Mouse (Mus musculus) CH12.LX (cell line): ENCODE data around the gene Enpp6. TPM values are rescaled to one million over a fixed set of nuclear protein-coding genes. Genes with fewer than 3 reads are reported as not detected.

Experiments
- DNase-seq: peaks from one replicate; pipeline ENCODE4 v3.0.0-alpha.2; 2013; ENCODE audit errors: extremely low read depth
- H3K27ac ChIP-seq: 2 replicates; pipeline ENCODE4 v1.5.1; 2012; ENCODE audit warnings: low read depth, mild to moderate bottlenecking, control low read depth, moderate library complexity; ENCODE audit not compliant: insufficient read depth
- H3K27me3 ChIP-seq: replicated peaks from 2 replicates; pipeline ENCODE3; 2012; ENCODE audit warnings: inconsistent platforms
- H3K36me3 ChIP-seq, 2 experiments: replicated peaks in 1 of 2; 2 replicates each; pipeline versions ENCODE3 to v1.6.1; 2012; ENCODE audit warnings: inconsistent platforms in 1 of 2, low read length in 1 of 2, mild to moderate bottlenecking in 1 of 2, mixed read lengths in 1 of 2, moderate library complexity in 1 of 2; ENCODE audit not compliant: control insufficient read depth in 1 of 2, insufficient read depth in 1 of 2
- H3K4me1 ChIP-seq, 2 experiments: 2 replicates each; pipeline ENCODE4 v1.6.1; 2012; ENCODE audit warnings: inconsistent platforms in 1 of 2, moderate library complexity in 1 of 2; ENCODE audit not compliant: insufficient read depth in 2 of 2, control insufficient read depth in 1 of 2
- H3K4me2 ChIP-seq: 2 replicates; pipeline ENCODE4 v1.6.1; 2012; ENCODE audit warnings: low read depth, mild to moderate bottlenecking, control low read depth; ENCODE audit not compliant: poor library complexity, insufficient read depth, severe bottlenecking
- H3K4me3 ChIP-seq, 3 experiments: fragments of 150-350 bp in 1 of 3; sonication (generic) in 1 of 3; replicated peaks in 1 of 3; 2 replicates each; pipeline versions ENCODE3 to v1.5.1; 2011 to 2012; ENCODE audit warnings: low read depth in 2 of 3, low read length in 2 of 3, mild to moderate bottlenecking in 2 of 3, moderate library complexity in 2 of 3, control low read depth in 1 of 3, improper control_type of control experiment in 1 of 3, inconsistent platforms in 1 of 3, mixed read lengths in 1 of 3; ENCODE audit not compliant: poor library complexity in 1 of 3
- H3K79me2 ChIP-seq: replicated peaks from 2 replicates; pipeline ENCODE4 v1.6.1; 2012; ENCODE audit warnings: mild to moderate bottlenecking, moderate library complexity; ENCODE audit not compliant: control insufficient read depth, poor library complexity, insufficient read depth, severe bottlenecking; ENCODE audit errors: extremely low read depth
- H3K9ac ChIP-seq: 2 replicates; pipeline ENCODE4 v1.6.1; 2012; ENCODE audit warnings: low read depth, mild to moderate bottlenecking, control low read depth, moderate library complexity; ENCODE audit not compliant: insufficient read depth
- H3K9me3 ChIP-seq: replicated peaks from 2 replicates; pipeline ENCODE3; 2012; ENCODE audit warnings: low read length, inconsistent platforms, mixed read lengths
- CHD1 ChIP-seq: IDR thresholded peaks from 2 replicates; pipeline ENCODE4 v1.6.1; 2012; ENCODE audit warnings: low read depth, low read length, improper control_type of control experiment, inconsistent platforms
- CTCF ChIP-seq, 2 experiments: IDR thresholded peaks in 1 of 2; conservative IDR thresholded peaks in 1 of 2; 2 replicates each; pipeline ENCODE4 v1.5.1; 2011 to 2012; ENCODE audit warnings: low read depth in 2 of 2, low read length in 2 of 2, improper control_type of control experiment in 1 of 2, inconsistent platforms in 1 of 2, mild to moderate bottlenecking in 1 of 2, moderate library complexity in 1 of 2
- ELF1 ChIP-seq: IDR thresholded peaks from 2 replicates; pipeline ENCODE4 v1.6.1; 2014; ENCODE audit warnings: low read depth, mild to moderate bottlenecking, inconsistent platforms, low read length, improper control_type of control experiment
- EP300 ChIP-seq: IDR thresholded peaks from 2 replicates; pipeline ENCODE4 v1.6.1; 2011; ENCODE audit warnings: low read length, improper control_type of control experiment
- ETS1 ChIP-seq: conservative IDR thresholded peaks from 2 replicates; pipeline ENCODE4 v1.6.1; 2012; ENCODE audit warnings: low read depth, mild to moderate bottlenecking, inconsistent platforms, low read length, improper control_type of control experiment, moderate library complexity
- GABPA ChIP-seq: IDR thresholded peaks from 2 replicates; pipeline ENCODE4 v1.6.1; 2012; ENCODE audit warnings: low read depth, low read length, improper control_type of control experiment, inconsistent platforms; ENCODE audit not compliant: insufficient replicate concordance
- KAT2A ChIP-seq: IDR thresholded peaks from 2 replicates; pipeline ENCODE4 v1.6.1; 2012; ENCODE audit warnings: low read length, improper control_type of control experiment, inconsistent platforms; ENCODE audit not compliant: insufficient replicate concordance
- MAX ChIP-seq: IDR thresholded peaks from 2 replicates; pipeline ENCODE4 v1.6.1; 2011; ENCODE audit warnings: low read length, improper control_type of control experiment
- MAZ ChIP-seq: IDR thresholded peaks from 2 replicates; pipeline ENCODE4 v1.6.1; 2012; ENCODE audit warnings: low read depth, mild to moderate bottlenecking, inconsistent platforms, low read length, improper control_type of control experiment, moderate library complexity
- MEF2A ChIP-seq: IDR thresholded peaks from 2 replicates; pipeline ENCODE4 v1.6.1; 2014; ENCODE audit warnings: low read depth, mild to moderate bottlenecking, inconsistent platforms, low read length, improper control_type of control experiment, borderline replicate concordance
- MXI1 ChIP-seq: IDR thresholded peaks from 2 replicates; pipeline ENCODE4 v1.6.1; 2011; ENCODE audit warnings: mild to moderate bottlenecking, low read depth, low read length, improper control_type of control experiment
- RAD21 ChIP-seq: IDR thresholded peaks from 2 replicates; pipeline ENCODE4 v1.6.1; 2011; ENCODE audit warnings: low read depth, mild to moderate bottlenecking, low read length, improper control_type of control experiment, moderate library complexity
- RCOR1 ChIP-seq: conservative IDR thresholded peaks from 2 replicates; pipeline ENCODE4 v1.6.1; 2012; ENCODE audit warnings: low read depth, mild to moderate bottlenecking, inconsistent platforms, low read length, improper control_type of control experiment
- TBP ChIP-seq: conservative IDR thresholded peaks from 2 replicates; pipeline ENCODE4 v1.6.1; 2011; ENCODE audit warnings: low read depth, low read length, improper control_type of control experiment
- TCF12 ChIP-seq: IDR thresholded peaks from 2 replicates; pipeline ENCODE4 v1.6.1; 2014; ENCODE audit warnings: low read depth, mild to moderate bottlenecking, inconsistent platforms, low read length, improper control_type of control experiment
- UBTF ChIP-seq: IDR thresholded peaks from 2 replicates; pipeline ENCODE4 v1.6.1; 2012; ENCODE audit warnings: low read depth, mild to moderate bottlenecking, inconsistent platforms, low read length, improper control_type of control experiment, moderate library complexity
- USF2 ChIP-seq: conservative IDR thresholded peaks from 2 replicates; pipeline ENCODE4 v1.6.1; 2011; ENCODE audit warnings: low read depth, low read length, improper control_type of control experiment
- ZKSCAN1 ChIP-seq: IDR thresholded peaks from 2 replicates; pipeline ENCODE4 v1.6.1; 2012; ENCODE audit warnings: low read depth, inconsistent platforms, low read length, improper control_type of control experiment, borderline replicate concordance
- ZNF384 ChIP-seq: IDR thresholded peaks from 2 replicates; pipeline ENCODE4 v1.6.1; 2012; ENCODE audit warnings: low read depth, low read length, improper control_type of control experiment, inconsistent platforms
- dilution Hi-C: fragments of 300-500 bp; cut with MboI; formaldehyde crosslinking; loops from 2 replicates; pipeline ENCODE4 v1.14.3; 2020; ENCODE audit warnings: low sequenced_read_pairs; ENCODE audit not compliant: extremely low pct_unique_long_range_greater_than_20kb, extremely low pct_ligation_motif_present
- in situ Hi-C: fragments of 300-500 bp; cut with MboI; formaldehyde crosslinking; loops from 3 replicates; pipeline ENCODE4 v1.14.3; 2019; ENCODE audit warnings: low sequenced_read_pairs, low pct_ligation_motif_present, low pct_unique_long_range_greater_than_20kb, mixed read lengths
- polyA plus RNA-seq: library from polyadenylated mRNA; unstranded; fragments of >175 nt; gene quantifications from 2 replicates; pipeline ENCODE4 v1.2.1, GENCODE M21; 2012; ENCODE audit warnings: low read depth; ENCODE audit not compliant: insufficient read length
- total RNA-seq, 2 experiments: library from RNA; depleted of rRNA; stranded (reverse); fragments of 300-350 nt in 1 of 2; fragments of >200 nt in 1 of 2; gene quantifications; 2 replicates each; pipeline ENCODE4 v1.2.3; 2012 to 2014

Gene Enpp6
- total and polyA plus RNA-seq, 3 experiments: not detected

DNA sequence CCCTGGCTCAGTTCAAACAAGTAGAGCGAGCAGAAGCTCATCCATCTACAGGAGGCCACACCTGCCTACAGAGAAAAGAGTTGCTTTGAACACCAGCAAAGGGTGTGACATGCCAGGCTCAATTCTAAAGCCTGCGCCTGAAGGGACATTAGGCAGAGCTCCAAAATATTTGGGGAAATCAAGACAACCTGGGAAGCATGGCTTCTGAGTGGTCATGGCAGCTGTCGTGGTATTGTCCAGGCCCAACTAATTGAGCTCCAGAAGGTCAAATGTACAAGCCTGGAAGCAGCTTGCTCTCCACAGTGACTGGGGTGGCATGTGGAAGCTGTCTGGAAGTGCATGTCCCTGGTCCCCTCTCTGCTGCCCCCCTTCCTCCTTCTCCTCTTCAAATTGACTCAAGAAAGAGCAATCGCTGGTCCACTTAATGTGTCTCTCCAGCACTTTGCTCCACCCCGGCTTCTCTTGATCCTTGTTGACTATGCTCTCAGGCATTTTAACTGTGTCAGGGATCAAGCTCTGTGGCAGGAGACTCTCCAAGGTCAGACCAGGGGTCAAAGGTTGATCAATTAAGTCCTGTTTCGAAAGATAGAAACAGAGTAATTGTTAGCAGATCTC is 89.4 kb downstream of the Enpp6 start:
- H3K27me3 ChIP-seq: no peaks in the 10 kb centered on the region
- in situ Hi-C loops: no loop called here

DNA sequence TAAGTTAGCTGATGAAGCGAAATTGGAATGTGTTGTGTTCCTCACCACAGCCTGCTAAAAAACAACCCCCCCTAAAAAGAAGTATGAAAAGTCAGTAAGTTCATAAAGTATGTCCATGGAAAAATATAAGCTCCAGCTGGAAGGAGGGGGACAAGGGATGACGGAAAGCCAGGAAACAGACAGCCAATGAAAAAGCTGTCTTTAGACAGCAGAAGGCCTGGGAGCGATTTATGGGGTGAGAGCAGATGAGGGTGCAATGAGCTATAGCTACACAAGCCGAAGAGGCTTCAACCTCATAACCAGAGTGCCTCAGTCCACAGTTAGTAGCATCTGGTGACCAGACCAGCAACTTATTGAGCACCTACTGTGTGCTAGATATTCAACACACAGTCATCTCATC is 93.3 kb downstream of the Enpp6 start:
- H3K4me3 ChIP-seq: no peak overlapping the region
- in situ Hi-C loops (no loop called here), dilution Hi-C loops (no loop called here)
- no peaks in the 10 kb centered on the region for H3K4me1 ChIP-seq
- no peak overlapping the region for H3K27ac ChIP-seq
- H3K9ac ChIP-seq: no peak overlapping the region
- H3K27me3 ChIP-seq: no peaks in the 10 kb centered on the region
- no peaks in the 10 kb centered on the region for H3K9me3 ChIP-seq
- H3K79me2 ChIP-seq: no peaks in the 10 kb centered on the region
- DNase-seq: no peak
- H3K4me2 ChIP-seq: no peak overlapping the region
- no peaks in the 10 kb centered on the region for H3K36me3 ChIP-seq
- no peak for TF ChIP-seq CTCF (conservative IDR thresholded peaks at IDR 0.05 in 1 of 2, IDR thresholded peaks at IDR 0.05 in 1 of 2; ENCODE audit: low read depth in 2 of 2, low read length in 2 of 2)
- no peak for TF ChIP-seq ETS1
- no peak for TF ChIP-seq RAD21
- no peak for TF ChIP-seq ZNF384
- TF ChIP-seq TBP: no peak

More for the DNA sequence above, 89.4 kb downstream of the Enpp6 start:
- Histone ChIP-seq H3K9ac (no peak overlapping the region), H3K27ac (no peak overlapping the region), H3K36me3 (no peaks in the 10 kb centered on the region), H3K4me1 (peaks cover 0 to 6% of the 10 kb centered on the region in 2 experiments; a peak in 2 of 4 replicates), H3K4me2 (no peak overlapping the region), H3K9me3 (peaks cover 2% of the 10 kb centered on the region), H3K4me3 (no peak overlapping the region), H3K79me2 (no peaks in the 10 kb centered on the region)
- DNase-seq: no peak
- TF ChIP-seq USF2 (no peak), ZKSCAN1 (no peak)
- dilution Hi-C loops: no loop called here

- no peaks in the 10 kb centered on the region for H3K36me3 ChIP-seq
- no peak for TF ChIP-seq EP300
- no peak for TF ChIP-seq ZNF384
- no peak for TF ChIP-seq UBTF
- no peak for TF ChIP-seq KAT2A
- TF ChIP-seq MXI1: no peak
- no peak for TF ChIP-seq TBP
- TF ChIP-seq MAZ: no peak
- no peak for TF ChIP-seq RAD21
- no peak for TF ChIP-seq MAX
- no peak for TF ChIP-seq CHD1
- TF ChIP-seq MEF2A: no peak
- no peak for TF ChIP-seq ZKSCAN1
- TF ChIP-seq GABPA: no peak
- no peak for TF ChIP-seq ELF1
- no peak for TF ChIP-seq RCOR1
- TF ChIP-seq TCF12: no peak
- TF ChIP-seq, all 38 proteins: peak for 0
- Histone ChIP-seq H3K27ac (no peak overlapping the region), H3K79me2 (no peaks in the 10 kb centered on the region), H3K9me3 (no peaks in the 10 kb centered on the region), H3K4me3 (no peak overlapping the region), H3K4me1 (no peaks in the 10 kb centered on the region), H3K9ac (no peak overlapping the region), H3K27me3 (no peaks in the 10 kb centered on the region), H3K4me2 (no peak overlapping the region)
- DNase-seq: no peak
- in situ Hi-C loops (no loop called here), dilution Hi-C loops (no loop called here)
Observed at GRCm38 (mm10) chr8:47082201-47083027, 95.7 kb downstream of the Enpp6 start.
